Mouse (Mus musculus): ENCODE measurements around the gene Pla1a. TPM values are rescaled to one million over a fixed set of nuclear protein-coding genes. Genes with fewer than 3 reads are reported as not detected.
A peak's percentile ranks its signal among the peaks of the same experiment; 100 is the strongest.
"Not testable (repeated sequence)": the region's sequence is repeated elsewhere in the genome, so short reads cannot be mapped to it uniquely, and the experiment has no call there.

Gene Pla1a
- polyA plus RNA-seq (2014; fragmentation: Nextera tagmentation; extraction: Ambion mirVana), result 0.32 and 0.38 TPM in 2 replicates

- DNase-seq (ENCODE audit: low spot score) (no peak), ATAC-seq (ENCODE audit: low FRiP score) (no peak)
- 80% methylated on average over 11 of the region's 11 CpGs for WGBS
- Histone ChIP-seq H3K27me3 (ENCODE audit: control insufficient read depth, insufficient read depth, low read length) (no peaks in the 10 kb centered on the region), H3K9me3 (ENCODE audit: control insufficient read depth, low read length) (no peaks in the 10 kb centered on the region), H3K9ac (no peak within 1 kb of the TSS), H3K4me1 (replicated peaks; ENCODE audit: control insufficient read depth, insufficient read depth, low read length) (no peaks in the 10 kb centered on the region), H3K36me3 (replicated peaks; ENCODE audit: control insufficient read depth, insufficient read depth) (no peaks in the 10 kb centered on the region), H3K4me2 (replicated peaks) (no peak within 1 kb of the TSS), H3K4me3 (replicated peaks; ENCODE audit: low read length) (no peak within 1 kb of the TSS), H3K27ac (no peak within 1 kb of the TSS)
These were observed at the start of gene Pla1a for GRCm38 (mm10) chr16:38432498-38433425. Gene Pla1a (minus strand): TSS chr16:38433145.

- Histone ChIP-seq H3K9ac (no peak overlapping the region), H3K27me3 (ENCODE audit: control insufficient read depth, insufficient read depth, low read length) (peaks cover 11% of the 10 kb centered on the region; the same call in 1 of the 2 replicates), H3K4me2 (replicated peaks) (no peak overlapping the region), H3K36me3 (replicated peaks; ENCODE audit: control insufficient read depth, insufficient read depth) (no peaks in the 10 kb centered on the region), H3K4me1 (replicated peaks; ENCODE audit: control insufficient read depth, insufficient read depth, low read length) (0 out of 2 replicates have a peak, but pooled peaks cover 14% of the 10 kb centered on the region), H3K9me3 (ENCODE audit: control insufficient read depth, low read length) (no peaks in the 10 kb centered on the region), H3K4me3 (replicated peaks; ENCODE audit: low read length) (no peak overlapping the region), H3K27ac (no peak overlapping the region)
- WGBS, result 82% methylated on average over 4 of the region's 4 CpGs
- ATAC-seq (ENCODE audit: low FRiP score), result no peak
- no peak for DNase-seq (ENCODE audit: low spot score)
These were observed 48.4 kb upstream of the Pla1a start for GRCm38 (mm10) chr16:38481327-38481726.

GRCm38 (mm10) chr16:38478296-38478695, 45.4 kb upstream of the Pla1a start:
- DNase-seq (ENCODE audit: low spot score), result no peak
- Histone ChIP-seq H3K4me2 (replicated peaks) (no peak overlapping the region), H3K9me3 (ENCODE audit: control insufficient read depth, low read length) (no peaks in the 10 kb centered on the region), H3K4me3 (replicated peaks; ENCODE audit: low read length) (no peak overlapping the region), H3K36me3 (replicated peaks; ENCODE audit: control insufficient read depth, insufficient read depth) (no peaks in the 10 kb centered on the region), H3K4me1 (replicated peaks; ENCODE audit: control insufficient read depth, insufficient read depth, low read length) (0 out of 2 replicates have a peak, but pooled peaks cover 13% of the 10 kb centered on the region), H3K27ac (no peak overlapping the region), H3K27me3 (ENCODE audit: control insufficient read depth, insufficient read depth, low read length) (peaks cover 7% of the 10 kb centered on the region; the same call in 1 of the 2 replicates), H3K9ac (no peak overlapping the region)
- no peak for ATAC-seq (ENCODE audit: low FRiP score)
- 90% methylated on average over 3 of the region's 3 CpGs for WGBS

GRCm38 (mm10) chr16:38477241-38477608, 44.3 kb upstream of the Pla1a start:
- H3K9me3 ChIP-seq (ENCODE audit: control insufficient read depth, low read length); DNase-seq (ENCODE audit: low spot score); H3K36me3 ChIP-seq (replicated peaks; ENCODE audit: control insufficient read depth, insufficient read depth); H3K27me3 ChIP-seq (ENCODE audit: control insufficient read depth, insufficient read depth, low read length); ATAC-seq (ENCODE audit: low FRiP score); H3K27ac ChIP-seq: not testable (repeated sequence)
- 0 out of 2 replicates have a peak, but pooled peaks cover 10% of the 10 kb centered on the region for H3K4me1 ChIP-seq (replicated peaks; ENCODE audit: control insufficient read depth, insufficient read depth, low read length)
- 39% methylated on average over 14 of the region's 14 CpGs for WGBS
- peak overlapping the region; percentile 65 for H3K4me2 ChIP-seq (replicated peaks)
- peak overlapping the region; percentile 55 for H3K9ac ChIP-seq
- H3K4me3 ChIP-seq (replicated peaks; ENCODE audit: low read length), result peak overlapping the region; percentile 32

GRCm38 (mm10) chr16:38476312-38477240, 43.6 kb upstream of the Pla1a start:
- no peak for ATAC-seq (ENCODE audit: low FRiP score)
- peak overlapping the region; percentile 38 for H3K27ac ChIP-seq
- no peaks in the 10 kb centered on the region for H3K27me3 ChIP-seq (ENCODE audit: control insufficient read depth, insufficient read depth, low read length)
- H3K36me3 ChIP-seq (replicated peaks; ENCODE audit: control insufficient read depth, insufficient read depth), result no peaks in the 10 kb centered on the region
- peak overlapping the region; percentile 55 for H3K9ac ChIP-seq
- H3K4me3 ChIP-seq (replicated peaks; ENCODE audit: low read length), result peak overlapping the region; percentile 32
- H3K9me3 ChIP-seq (ENCODE audit: control insufficient read depth, low read length), result no peaks in the 10 kb centered on the region
- H3K4me1 ChIP-seq (replicated peaks; ENCODE audit: control insufficient read depth, insufficient read depth, low read length), result 0 out of 2 replicates have a peak, but pooled peaks cover 10% of the 10 kb centered on the region
- H3K4me2 ChIP-seq (replicated peaks), result peak overlapping the region; percentile 65
- WGBS, result 6% methylated on average over 34 of the region's 34 CpGs
- DNase-seq (ENCODE audit: low spot score), result peak; percentile 46

GRCm38 (mm10) chr16:38475681-38476311, 42.9 kb upstream of the Pla1a start:
- H3K4me3 ChIP-seq (replicated peaks; ENCODE audit: low read length), result peak overlapping the region; percentile 32; the same call in 1 of the 2 replicates
- ATAC-seq (ENCODE audit: low FRiP score) (no peak), DNase-seq (ENCODE audit: low spot score) (no peak)
- H3K4me1 ChIP-seq (replicated peaks; ENCODE audit: control insufficient read depth, insufficient read depth, low read length), result 0 out of 2 replicates have a peak, but pooled peaks cover 10% of the 10 kb centered on the region
- no peaks in the 10 kb centered on the region for H3K36me3 ChIP-seq (replicated peaks; ENCODE audit: control insufficient read depth, insufficient read depth)
- whole genome bisulfite sequencing, result 55% methylated on average over 4 of the region's 4 CpGs
- H3K27me3 ChIP-seq (ENCODE audit: control insufficient read depth, insufficient read depth, low read length), result no peaks in the 10 kb centered on the region
- no peaks in the 10 kb centered on the region for H3K9me3 ChIP-seq (ENCODE audit: control insufficient read depth, low read length)
- no peak overlapping the region for H3K27ac ChIP-seq
- H3K9ac ChIP-seq, result no peak overlapping the region
- H3K4me2 ChIP-seq (replicated peaks), result peak overlapping the region; percentile 65

- Histone ChIP-seq H3K4me2 (replicated peaks) (no peak overlapping the region), H3K9ac (no peak overlapping the region), H3K36me3 (replicated peaks; ENCODE audit: control insufficient read depth, insufficient read depth) (no peaks in the 10 kb centered on the region), H3K27me3 (ENCODE audit: control insufficient read depth, insufficient read depth, low read length) (no peaks in the 10 kb centered on the region), H3K9me3 (ENCODE audit: control insufficient read depth, low read length) (no peaks in the 10 kb centered on the region), H3K4me3 (replicated peaks; ENCODE audit: low read length) (no peak overlapping the region), H3K4me1 (replicated peaks; ENCODE audit: control insufficient read depth, insufficient read depth, low read length) (0 out of 2 replicates have a peak, but pooled peaks cover 10% of the 10 kb centered on the region), H3K27ac (no peak overlapping the region)
- WGBS, result 93% methylated on average over 9 of the region's 9 CpGs
- ATAC-seq (ENCODE audit: low FRiP score), result no peak
- no peak for DNase-seq (ENCODE audit: low spot score)
These were observed 41.8 kb upstream of the Pla1a start for GRCm38 (mm10) chr16:38474677-38475286.

- WGBS, result 91% methylated on average over 5 of the region's 5 CpGs
- no peak for ATAC-seq (ENCODE audit: low FRiP score)
- Histone ChIP-seq H3K36me3 (replicated peaks; ENCODE audit: control insufficient read depth, insufficient read depth) (no peaks in the 10 kb centered on the region), H3K27ac (no peak overlapping the region), H3K9ac (no peak overlapping the region), H3K4me3 (replicated peaks; ENCODE audit: low read length) (no peak overlapping the region), H3K27me3 (ENCODE audit: control insufficient read depth, insufficient read depth, low read length) (no peaks in the 10 kb centered on the region), H3K4me2 (replicated peaks) (no peak overlapping the region), H3K9me3 (ENCODE audit: control insufficient read depth, low read length) (no peaks in the 10 kb centered on the region), H3K4me1 (replicated peaks; ENCODE audit: control insufficient read depth, insufficient read depth, low read length) (0 out of 2 replicates have a peak, but pooled peaks cover 10% of the 10 kb centered on the region)
- DNase-seq (ENCODE audit: low spot score), result no peak
These were observed 40.7 kb upstream of the Pla1a start for GRCm38 (mm10) chr16:38473661-38474060.

All from hindbrain, embryonic 14.5 days (tissue).